Mouse (Mus musculus): ENCODE data around the gene Slx. TPM values are rescaled to one million over a fixed set of nuclear protein-coding genes. Genes with fewer than 3 reads are reported as not detected.
"Not testable (repeated sequence)": the region's sequence is repeated elsewhere in the genome, so short reads cannot be mapped to it uniquely, and the experiment has no call there.

Slx gene
- total RNA-seq (2021) = not detected

DNA sequence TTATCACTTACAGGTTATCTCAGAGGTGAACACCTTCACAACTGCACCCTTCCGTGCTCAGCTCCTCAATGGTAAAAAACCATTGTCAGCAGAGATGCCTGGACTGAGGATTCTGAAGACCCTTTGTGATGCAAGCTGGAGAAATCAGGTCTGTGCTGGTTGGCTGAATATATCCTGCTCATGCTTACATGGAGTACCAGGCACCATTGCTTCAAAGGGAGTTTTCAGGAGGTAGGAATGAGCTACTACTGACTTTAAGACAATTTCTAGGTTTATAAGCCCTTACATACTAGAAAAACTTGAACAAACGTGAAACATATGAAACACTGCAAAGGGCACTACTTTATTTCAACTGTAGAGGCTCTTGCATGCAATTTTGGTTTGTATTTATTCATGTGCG, at the start of gene Slx:
Slx (minus strand) TSS at position 101 of the 400 bp plus-strand sequence.
- not testable (repeated sequence) for DNase-seq

Small RNAs within 50 kb of the gene (microRNA-seq; reads per million reads assigned to microRNA genes)
- 0 reads per million in 2 experiments for gene Gm27341

Other genes with a start within 250 kb of the Slx start
- gene Gm2030, start 235.5 kb downstream of the Slx start, total RNA-seq (2021) = not detected
- not detected for gene Gm14525, start 157.1 kb upstream of the Slx start, total RNA-seq (2021)